Mouse (Mus musculus): ENCODE data around the gene Atp11a.

- TF ChIP-seq CTCF (IDR thresholded peaks at IDR 0.05; ENCODE audit: extremely low read depth, insufficient read depth, insufficient read length, insufficient replicate concordance), result no peak
- TF ChIP-seq POLR2A (IDR thresholded peaks at IDR 0.05; ENCODE audit: low read depth, low read length), result no peak
These were observed 572 bp downstream of the Atp11a start for GRCm38 (mm10) chr8:12757231-12757940.

Measured in spleen, adult 2 months (tissue).